Comparison of ENCODE assay signal across 11 mouse cellular contexts in genomic region chr11:108136341-108136740, GRCm38 (mm10).
DNase-seq lines count a peak whose midpoint lies in the region; ATAC-seq and TF ChIP-seq lines count a peak whose summit lies in the region.
"Had no signal": no experiment of that assay in that cellular context is flagged by ENCODE, and none has a peak within 500 bp of the region (broad histone marks: within the 10 kb centered on the region; RNA-seq: fewer than 3 reads in every experiment).

No protein-coding gene starts in this region.

- no peaks in the 10 kb centered on the region for H3K79me2 ChIP-seq in heart, adult 2 months (replicated peaks; ENCODE audit: control insufficient read depth, insufficient read depth, low read length)

- no peaks in the 10 kb centered on the region for H3K9me3 ChIP-seq in forebrain, embryonic 16.5 days (ENCODE audit: control insufficient read depth, low read length)
- no peaks in the 10 kb centered on the region for H3K9me3 ChIP-seq in intestine, embryonic 16.5 days (ENCODE audit: control insufficient read depth, low read length)
- H3K9me3 ChIP-seq: stomach, embryonic 15.5 days had no signal

- TF ChIP-seq CTCF in heart, adult 2 months (IDR thresholded peaks at IDR 0.05): peak; percentile 28; the same call in 1 of the 2 replicates
- TF ChIP-seq CTCF in left cerebral cortex, adult 2 months (IDR thresholded peaks at IDR 0.05): no peak; the same call in 1 of the 2 replicates

- no peak for TF ChIP-seq POLR2A in heart, adult 2 months (IDR thresholded peaks at IDR 0.05; ENCODE audit: insufficient read depth, low read depth, low read length)

- H3K4me1 ChIP-seq in heart, adult 2 months (ENCODE audit: control insufficient read depth, insufficient read depth, low read length): peaks cover 1% of the 10 kb centered on the region; the same call in 1 of the 2 replicates
- peaks cover 27% of the 10 kb centered on the region for H3K4me1 ChIP-seq in forebrain, embryonic 16.5 days (replicated peaks; ENCODE audit: control insufficient read depth, insufficient read depth, low read length)
- H3K4me1 ChIP-seq in intestine, embryonic 16.5 days (ENCODE audit: control insufficient read depth, insufficient read depth, low read length): 0 out of 2 replicates have a peak, but pooled peaks cover 2% of the 10 kb centered on the region

- 47% methylated on average over 3 of the region's 3 CpGs for WGBS in heart, adult 2 months
- 11% methylated on average over 3 of the region's 3 CpGs for WGBS in forebrain, embryonic 16.5 days
- 59% methylated on average over 3 of the region's 3 CpGs for WGBS in intestine, embryonic 16.5 days

- H3K4me3 ChIP-seq in heart, adult 2 months: no peak overlapping the region
- H3K4me3 ChIP-seq in left cerebral cortex, adult 2 months: no peak overlapping the region
- H3K4me3 ChIP-seq in forebrain, embryonic 16.5 days (replicated peaks; ENCODE audit: low read length): no peak overlapping the region
- H3K4me3 ChIP-seq in intestine, embryonic 16.5 days (ENCODE audit: low read length): no peak overlapping the region
- H3K4me3 ChIP-seq: stomach, embryonic 15.5 days had no signal

- H3K9ac ChIP-seq in heart, adult 2 months (ENCODE audit: low read depth, low read length): no peak overlapping the region
- H3K9ac ChIP-seq in forebrain, embryonic 16.5 days (replicated peaks; ENCODE audit: low read depth, low read length): no peak overlapping the region
- no peak overlapping the region for H3K9ac ChIP-seq in intestine, embryonic 16.5 days (ENCODE audit: low read depth, low read length)
- H3K9ac ChIP-seq: lung, embryonic 14.5 days; stomach, embryonic 15.5 days had no signal

- peak; percentile 30; the same call in 1 of the 2 replicates for ATAC-seq in forebrain, embryonic 16.5 days
- ATAC-seq in intestine, embryonic 16.5 days: no peak
- no peak for ATAC-seq in erythroid progenitor cell, adult 5-6 weeks (replicated peaks; ENCODE audit: low FRiP score, poor library complexity, severe bottlenecking)

- H3K4me2 ChIP-seq in forebrain, embryonic 16.5 days (ENCODE audit: low read length): no peak overlapping the region
- H3K4me2 ChIP-seq in intestine, embryonic 16.5 days (ENCODE audit: low read depth, low read length): no peak overlapping the region
- H3K4me2 ChIP-seq: lung, embryonic 14.5 days; stomach, embryonic 15.5 days had no signal

- no peaks in the 10 kb centered on the region for H3K27me3 ChIP-seq in heart, adult 2 months (ENCODE audit: control insufficient read depth, insufficient read depth, low read length)
- H3K27me3 ChIP-seq in forebrain, embryonic 16.5 days (replicated peaks; ENCODE audit: control insufficient read depth, insufficient read depth, low read length): no peaks in the 10 kb centered on the region
- no peaks in the 10 kb centered on the region for H3K27me3 ChIP-seq in intestine, embryonic 16.5 days (replicated peaks; ENCODE audit: control insufficient read depth, insufficient read depth, low read length)
- H3K27me3 ChIP-seq: stomach, embryonic 15.5 days had no signal

- H3K36me3 ChIP-seq in heart, adult 2 months (ENCODE audit: control insufficient read depth, insufficient read depth, low read length): no peaks in the 10 kb centered on the region
- H3K36me3 ChIP-seq in forebrain, embryonic 16.5 days (ENCODE audit: control insufficient read depth, insufficient read depth): no peaks in the 10 kb centered on the region
- no peaks in the 10 kb centered on the region for H3K36me3 ChIP-seq in intestine, embryonic 16.5 days (ENCODE audit: control insufficient read depth, insufficient read depth, low read length)
- H3K36me3 ChIP-seq: stomach, embryonic 15.5 days had no signal

- intact Hi-C loops in heart, adult 2 months (cut with DNase I): no loop called here
- intact Hi-C loops in heart, postnatal 36 days (cut with DNase I): no loop called here
- intact Hi-C loops in left cerebral cortex, adult 2 months (cut with DNase I): loop anchor here (5.0 kb wide), 2 partner anchors 74 to 86 kb away; no protein-coding TSS in a partner anchor
- intact Hi-C loops in left cerebral cortex, postnatal 10 days (cut with DNase I): no loop called here

- DNase-seq in heart, adult 2 months: no peak
- DNase-seq in heart, postnatal 36 days: no peak
- peak; percentile 33 to 53 for DNase-seq in left cerebral cortex, adult 2 months (ENCODE audit: extremely low spot score in 1 of 2, low spot score in 2 of 2)
- DNase-seq in left cerebral cortex, postnatal 10 days (ENCODE audit: extremely low spot score in 1 of 2, low spot score in 2 of 2): no peak
- peak; percentile 35 to 36 for DNase-seq in layer of hippocampus, postnatal 36 days
- DNase-seq: lung, embryonic 14.5 days had no signal

- TF ChIP-seq EP300 in heart, adult 2 months (IDR thresholded peaks at IDR 0.05; ENCODE audit: insufficient read depth, low read depth, low read length): no peak

- H3K27ac ChIP-seq in heart, adult 2 months: no peak overlapping the region; the same call in 1 of the 2 replicates
- peak overlapping the region; percentile 72 for H3K27ac ChIP-seq in left cerebral cortex, adult 2 months
- H3K27ac ChIP-seq in forebrain, embryonic 16.5 days (ENCODE audit: low read length): no peak overlapping the region
- no peak overlapping the region for H3K27ac ChIP-seq in intestine, embryonic 16.5 days (ENCODE audit: low read length)
- H3K27ac ChIP-seq: kidney, postnatal 0 days; stomach, embryonic 15.5 days had no signal

Comparison
In these comparisons a context has a peak if more than half of its experiments do, and no peak if none do; other contexts are left out.
1. DNase-seq: peak in left cerebral cortex, adult 2 months (2 of 2) and layer of hippocampus, postnatal 36 days (2 of 2); none in heart, adult 2 months (0 of 2), heart, postnatal 36 days (0 of 2) and left cerebral cortex, postnatal 10 days (0 of 2).